Mouse (Mus musculus) kidney, adult 2 months (tissue): ENCODE measurements at regions not wholly inside any gene's neighbourhood (a gene's known extent, or its start where the extent isn't known, plus 50 kb on each side); places are given as distances from the start of the nearest gene placed in this dataset.

Source experiments
- DNase-seq: peaks from one replicate; pipeline ENCODE4 v3.0.0; 2021
- H3K27ac ChIP-seq: fragments of 200-500 bp; 2 replicates; pipeline ENCODE4 v1.5.1; 2012; ENCODE audit warnings: low read depth, low read length, control low read depth, inconsistent platforms; ENCODE audit not compliant: insufficient read depth
- H3K27me3 ChIP-seq: fragments of 200-500 bp; replicated peaks from 2 replicates; pipeline ENCODE4 v1.6.1; 2012; ENCODE audit warnings: mild to moderate bottlenecking, moderate library complexity, low read length, inconsistent platforms; ENCODE audit not compliant: control insufficient read depth, insufficient read depth
- H3K36me3 ChIP-seq: fragments of 200-500 bp; 2 replicates; pipeline ENCODE4 v1.6.1; 2012; ENCODE audit warnings: mild to moderate bottlenecking, moderate library complexity, low read length, inconsistent platforms; ENCODE audit not compliant: control insufficient read depth, insufficient read depth
- H3K4me1 ChIP-seq: fragments of 200-500 bp; 2 replicates; pipeline ENCODE4 v1.6.1; 2011; ENCODE audit warnings: low read length; ENCODE audit not compliant: control insufficient read depth, insufficient read depth
- H3K4me3 ChIP-seq: fragments of 200-500 bp; 2 replicates; pipeline ENCODE4 v1.5.1; 2011; ENCODE audit warnings: mild to moderate bottlenecking, low read depth, low read length, control low read depth; ENCODE audit not compliant: insufficient read depth
- CTCF ChIP-seq: fragments of 200-500 bp; conservative IDR thresholded peaks from 2 replicates; pipeline ENCODE4 v1.5.1; 2011; ENCODE audit warnings: low read depth, mild to moderate bottlenecking, control low read depth, low read length, moderate library complexity, mixed read lengths; ENCODE audit not compliant: insufficient read depth, insufficient read length
- POLR2A ChIP-seq: fragments of 200-500 bp; IDR thresholded peaks from one replicate; pipeline ENCODE4 v1.6.1; 2011; ENCODE audit warnings: low read depth, low read length, control low read depth
- WGBS: fragments of 180-500 bp; shearing (Covaris S2); methylation state at CpG from one replicate; pipeline ENCODE4 v1.1.7; 2018; 5-methylcytosine and 5-hydroxymethylcytosine counted together

GRCm38 (mm10) chr4:27949970-27950717 lies 862.8 kb upstream of the Epha7 start:
- no peaks in the 10 kb centered on the region for H3K27me3 ChIP-seq
- H3K4me1 ChIP-seq = no peaks in the 10 kb centered on the region
- no peak overlapping the region for H3K4me3 ChIP-seq
- 76% methylated on average over 8 of the region's 8 CpGs for WGBS
- no peak for TF ChIP-seq POLR2A
- no peak for TF ChIP-seq CTCF
- no peak for DNase-seq
- no peak overlapping the region for H3K27ac ChIP-seq
- H3K36me3 ChIP-seq = no peaks in the 10 kb centered on the region

GRCm38 (mm10) chr4:27965046-27965681 lies 847.8 kb upstream of the Epha7 start:
- H3K27me3 ChIP-seq = no peaks in the 10 kb centered on the region
- H3K4me1 ChIP-seq = no peaks in the 10 kb centered on the region
- no peak overlapping the region for H3K4me3 ChIP-seq
- H3K27ac ChIP-seq = no peak overlapping the region
- TF ChIP-seq POLR2A = no peak
- TF ChIP-seq CTCF = no peak; the same call in 1 of the 2 replicates
- peak; percentile 8 for DNase-seq
- no peaks in the 10 kb centered on the region for H3K36me3 ChIP-seq
- 33% methylated on average over 7 of the region's 7 CpGs for WGBS

GRCm38 (mm10) chr4:27970569-27970968 lies 842.4 kb upstream of the Epha7 start:
- WGBS = 64% methylated on average over 5 of the region's 5 CpGs
- no peak for DNase-seq
- H3K4me3 ChIP-seq = no peak overlapping the region
- no peaks in the 10 kb centered on the region for H3K27me3 ChIP-seq
- no peak overlapping the region for H3K27ac ChIP-seq
- H3K36me3 ChIP-seq = no peaks in the 10 kb centered on the region
- no peaks in the 10 kb centered on the region for H3K4me1 ChIP-seq
- TF ChIP-seq CTCF (no peak), POLR2A (no peak)

- Histone ChIP-seq H3K27me3 (no peaks in the 10 kb centered on the region; the same call in 1 of the 2 replicates), H3K4me3 (no peak overlapping the region), H3K36me3 (no peaks in the 10 kb centered on the region), H3K27ac (no peak overlapping the region), H3K4me1 (no peaks in the 10 kb centered on the region)
- DNase-seq = no peak
- no peak for TF ChIP-seq CTCF
- TF ChIP-seq POLR2A = no peak
- 73% methylated on average over 4 of the region's 4 CpGs for WGBS
These were observed 833.6 kb upstream of the Epha7 start for GRCm38 (mm10) chr4:27979210-27979771.

- TF ChIP-seq POLR2A (no peak), CTCF (no peak)
- Histone ChIP-seq H3K4me1 (no peaks in the 10 kb centered on the region), H3K36me3 (no peaks in the 10 kb centered on the region), H3K27me3 (no peaks in the 10 kb centered on the region; the same call in 1 of the 2 replicates), H3K4me3 (no peak overlapping the region), H3K27ac (no peak overlapping the region)
- 89% methylated on average over 10 of the region's 10 CpGs for WGBS
- no peak for DNase-seq
These were observed 833.1 kb upstream of the Epha7 start for GRCm38 (mm10) chr4:27979781-27980180.

- no peak for TF ChIP-seq CTCF
- no peak for TF ChIP-seq POLR2A
- H3K4me1 ChIP-seq = no peaks in the 10 kb centered on the region
- no peaks in the 10 kb centered on the region for H3K36me3 ChIP-seq
- DNase-seq = no peak
- 68% methylated on average over 3 of the region's 3 CpGs for WGBS
- H3K4me3 ChIP-seq = no peak overlapping the region
- no peaks in the 10 kb centered on the region; the same call in 1 of the 2 replicates for H3K27me3 ChIP-seq
- no peak overlapping the region for H3K27ac ChIP-seq
These were observed 831.6 kb upstream of the Epha7 start for GRCm38 (mm10) chr4:27981309-27981708.

GRCm38 (mm10) chr4:27987986-27988423 lies 824.9 kb upstream of the Epha7 start:
- no peak for DNase-seq
- Histone ChIP-seq H3K36me3 (no peaks in the 10 kb centered on the region), H3K4me1 (no peaks in the 10 kb centered on the region), H3K4me3 (no peak overlapping the region), H3K27me3 (no peaks in the 10 kb centered on the region), H3K27ac (no peak overlapping the region)
- TF ChIP-seq POLR2A (no peak), CTCF (no peak)
- 48% methylated on average over 4 of the region's 4 CpGs for WGBS
